Mouse (Mus musculus): ENCODE data around the gene Bicd2. TPM values are rescaled to one million over a fixed set of nuclear protein-coding genes. Genes with fewer than 3 reads are reported as not detected.

Bicd2 gene
- polyA plus RNA-seq, 1 experiment: 51.1 TPM

DNA sequence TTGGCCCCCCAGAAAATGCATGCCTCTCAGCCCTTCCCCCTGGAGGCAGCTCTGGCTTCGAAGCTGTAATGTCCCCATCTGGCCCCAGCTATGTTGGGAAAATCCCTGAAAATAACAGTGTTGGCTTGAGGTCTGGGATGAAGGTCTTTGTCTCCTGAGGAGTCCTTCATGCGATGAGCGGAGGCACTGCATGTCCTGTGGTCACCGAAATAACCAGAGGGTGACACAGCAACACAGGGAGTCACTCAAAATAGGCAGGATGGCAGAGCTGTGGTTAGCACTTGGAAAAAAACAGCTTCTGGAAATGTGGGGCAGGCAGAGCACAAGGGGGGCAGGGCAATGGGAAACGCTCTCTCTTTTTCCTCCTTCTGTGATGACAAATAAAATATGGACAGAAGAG, 19.2 kb upstream of the Bicd2 start:
- no peak for DNase-seq
- 32% methylated on average over 5 of the region's 5 CpGs for WGBS
- Histone ChIP-seq H3K27ac (ENCODE audit: control insufficient read depth, insufficient read depth, low read length) (no peak overlapping the region), H3K27me3 (ENCODE audit: control insufficient read depth, insufficient read depth, low read length) (no peaks in the 10 kb centered on the region), H3K4me3 (ENCODE audit: control insufficient read depth, insufficient read depth, low read length) (no peak overlapping the region), H3K4me1 (replicated peaks; ENCODE audit: control insufficient read depth, insufficient read depth, low read length) (0 out of 2 replicates have a peak, but pooled peaks cover 2% of the 10 kb centered on the region), H3K36me3 (ENCODE audit: control insufficient read depth, insufficient read depth, low read length) (no peaks in the 10 kb centered on the region)
- TF ChIP-seq CTCF (IDR thresholded peaks at IDR 0.05; ENCODE audit: borderline replicate concordance, control insufficient read depth, extremely low read depth, insufficient read depth, low read length, poor library complexity) (no peak), POLR2A (IDR thresholded peaks at IDR 0.05; ENCODE audit: control insufficient read depth, extremely low read depth, insufficient read depth, low read length, poor library complexity) (no peak)

DNA sequence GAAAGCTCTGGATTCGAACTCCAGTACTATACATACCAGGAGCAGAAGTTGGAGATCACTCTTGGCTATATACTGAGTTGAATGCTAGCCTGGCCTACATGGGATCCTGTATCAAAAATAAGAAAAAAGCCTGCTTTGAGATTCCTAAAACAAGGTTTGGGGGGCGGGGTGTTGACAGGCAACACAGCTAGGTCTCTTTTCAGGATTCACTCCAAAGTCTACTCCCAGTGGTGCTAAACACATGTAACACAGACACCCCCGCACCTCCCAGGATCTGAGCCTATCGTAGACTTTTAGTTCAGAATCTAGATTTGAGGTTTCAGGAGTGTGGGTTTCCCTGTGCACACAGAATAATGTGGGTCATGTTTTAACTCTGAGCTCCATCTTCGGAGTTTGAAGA, 18.6 kb upstream of the Bicd2 start:
- no peak for DNase-seq
- Histone ChIP-seq H3K27me3 (ENCODE audit: control insufficient read depth, insufficient read depth, low read length) (no peaks in the 10 kb centered on the region), H3K27ac (ENCODE audit: control insufficient read depth, insufficient read depth, low read length) (no peak overlapping the region), H3K36me3 (ENCODE audit: control insufficient read depth, insufficient read depth, low read length) (no peaks in the 10 kb centered on the region), H3K4me1 (replicated peaks; ENCODE audit: control insufficient read depth, insufficient read depth, low read length) (0 out of 2 replicates have a peak, but pooled peaks cover 2% of the 10 kb centered on the region), H3K4me3 (ENCODE audit: control insufficient read depth, insufficient read depth, low read length) (no peak overlapping the region)
- WGBS: 87% methylated on average over 5 of the region's 5 CpGs
- TF ChIP-seq CTCF (IDR thresholded peaks at IDR 0.05; ENCODE audit: borderline replicate concordance, control insufficient read depth, extremely low read depth, insufficient read depth, low read length, poor library complexity): no peak

DNA sequence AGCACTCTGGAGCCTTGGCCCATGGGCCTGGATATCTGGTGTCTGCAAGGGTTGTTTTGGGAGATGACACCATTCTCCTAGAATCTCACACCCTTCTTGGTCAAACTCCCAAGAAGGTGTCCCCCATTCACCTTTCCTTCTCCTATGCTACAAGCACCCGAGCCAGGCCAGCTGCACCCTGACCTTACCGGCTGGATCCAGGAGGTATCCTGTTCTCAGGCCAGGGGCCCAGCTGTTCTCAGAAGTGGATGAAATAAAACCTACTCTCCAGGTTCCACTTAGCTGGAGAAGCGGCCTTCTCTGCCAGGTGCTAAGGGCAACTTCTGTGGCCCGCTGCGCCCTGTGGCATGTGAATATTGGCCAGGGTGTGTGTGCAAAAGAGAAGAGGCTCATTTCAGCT, 16.5 kb upstream of the Bicd2 start:
- H3K4me3 ChIP-seq (ENCODE audit: control insufficient read depth, insufficient read depth, low read length): no peak overlapping the region
- H3K27ac ChIP-seq (ENCODE audit: control insufficient read depth, insufficient read depth, low read length): no peak overlapping the region
- no peaks in the 10 kb centered on the region for H3K36me3 ChIP-seq (ENCODE audit: control insufficient read depth, insufficient read depth, low read length)
- no peak for TF ChIP-seq POLR2A (IDR thresholded peaks at IDR 0.05; ENCODE audit: control insufficient read depth, extremely low read depth, insufficient read depth, low read length, poor library complexity)
- no peak for TF ChIP-seq CTCF (IDR thresholded peaks at IDR 0.05; ENCODE audit: borderline replicate concordance, control insufficient read depth, extremely low read depth, insufficient read depth, low read length, poor library complexity)
- 98% methylated on average over 5 of the region's 5 CpGs for WGBS
- H3K4me1 ChIP-seq (replicated peaks; ENCODE audit: control insufficient read depth, insufficient read depth, low read length): 0 out of 2 replicates have a peak, but pooled peaks cover 2% of the 10 kb centered on the region
- no peaks in the 10 kb centered on the region for H3K27me3 ChIP-seq (ENCODE audit: control insufficient read depth, insufficient read depth, low read length)
- no peak for DNase-seq

DNA sequence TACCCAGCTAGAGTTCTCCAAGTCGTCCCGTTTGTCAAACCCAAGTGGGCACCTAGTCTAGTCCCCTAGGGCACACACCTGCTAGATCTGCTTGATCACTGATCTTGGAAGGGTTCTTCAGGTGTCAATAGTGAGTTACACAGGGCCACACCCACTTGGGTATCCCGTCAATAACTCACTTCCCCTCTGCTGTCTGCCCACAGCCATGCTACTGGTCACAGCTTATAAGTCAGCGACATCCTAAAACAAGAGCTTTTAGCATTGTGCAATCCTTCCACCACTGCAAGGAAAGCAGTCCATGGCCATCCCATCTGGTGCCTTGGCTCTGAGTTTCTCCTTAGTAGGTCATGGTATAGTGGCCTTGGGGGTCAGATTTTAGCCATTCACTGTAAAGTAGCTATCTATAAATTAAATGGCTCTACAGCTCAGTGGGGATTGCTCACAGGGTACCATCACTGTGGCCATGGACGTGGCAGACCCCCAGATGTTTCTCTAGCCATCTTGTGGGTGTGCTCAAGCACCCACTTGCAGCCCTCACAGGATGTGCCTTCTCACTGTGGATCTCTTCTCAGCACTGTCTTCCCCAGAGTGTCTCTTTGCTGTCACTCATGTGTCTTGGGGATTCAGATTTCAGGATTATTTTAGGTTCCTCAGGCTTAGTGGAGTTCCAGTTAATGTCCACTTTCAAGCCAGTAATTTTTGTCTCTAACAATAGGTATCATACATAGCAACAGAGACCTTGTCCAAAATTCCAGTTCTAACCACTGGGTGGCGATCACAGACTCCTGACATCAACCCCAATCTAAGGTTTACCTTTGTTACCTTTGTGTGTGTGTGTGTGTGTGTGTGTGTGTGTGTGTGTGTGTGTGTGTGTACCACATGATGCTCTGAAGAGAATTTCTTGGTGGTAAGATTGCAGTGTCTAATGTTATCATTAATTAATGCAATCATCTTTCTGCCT, 14.9 kb upstream of the Bicd2 start:
- Histone ChIP-seq H3K4me1 (replicated peaks; ENCODE audit: control insufficient read depth, insufficient read depth, low read length) (no peaks in the 10 kb centered on the region), H3K4me3 (ENCODE audit: control insufficient read depth, insufficient read depth, low read length) (no peak overlapping the region), H3K27me3 (ENCODE audit: control insufficient read depth, insufficient read depth, low read length) (no peaks in the 10 kb centered on the region), H3K36me3 (ENCODE audit: control insufficient read depth, insufficient read depth, low read length) (no peaks in the 10 kb centered on the region), H3K27ac (ENCODE audit: control insufficient read depth, insufficient read depth, low read length) (no peak overlapping the region)
- TF ChIP-seq POLR2A (IDR thresholded peaks at IDR 0.05; ENCODE audit: control insufficient read depth, extremely low read depth, insufficient read depth, low read length, poor library complexity): no peak
- no peak for TF ChIP-seq CTCF (IDR thresholded peaks at IDR 0.05; ENCODE audit: borderline replicate concordance, control insufficient read depth, extremely low read depth, insufficient read depth, low read length, poor library complexity)
- 55% methylated on average over 6 of the region's 6 CpGs for WGBS
- DNase-seq: peak; percentile 68

DNA sequence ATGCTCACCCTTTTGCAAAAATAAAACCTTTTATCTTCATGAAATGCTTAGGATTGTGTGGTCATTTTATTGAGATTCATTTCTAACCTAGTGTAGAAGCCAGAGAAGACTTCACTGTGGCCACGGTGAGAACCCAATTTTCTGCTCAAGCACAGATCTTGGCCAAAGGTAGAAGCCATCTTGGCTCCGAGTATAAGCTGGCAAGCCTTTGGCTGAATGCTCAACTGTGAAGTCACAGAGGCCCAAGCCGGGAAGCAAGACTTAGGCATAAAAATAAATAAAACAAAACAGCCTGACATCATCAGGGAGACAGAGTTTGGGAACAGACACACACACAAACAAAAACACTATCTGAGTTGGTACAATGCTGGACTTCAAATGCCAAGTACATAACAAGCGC, 13.3 kb upstream of the Bicd2 start:
- DNase-seq: no peak
- TF ChIP-seq POLR2A (IDR thresholded peaks at IDR 0.05; ENCODE audit: control insufficient read depth, extremely low read depth, insufficient read depth, low read length, poor library complexity) (no peak), CTCF (IDR thresholded peaks at IDR 0.05; ENCODE audit: borderline replicate concordance, control insufficient read depth, extremely low read depth, insufficient read depth, low read length, poor library complexity) (no peak)
- Histone ChIP-seq H3K27me3 (ENCODE audit: control insufficient read depth, insufficient read depth, low read length) (no peaks in the 10 kb centered on the region), H3K36me3 (ENCODE audit: control insufficient read depth, insufficient read depth, low read length) (no peaks in the 10 kb centered on the region), H3K4me1 (replicated peaks; ENCODE audit: control insufficient read depth, insufficient read depth, low read length) (no peaks in the 10 kb centered on the region), H3K4me3 (ENCODE audit: control insufficient read depth, insufficient read depth, low read length) (no peak overlapping the region), H3K27ac (ENCODE audit: control insufficient read depth, insufficient read depth, low read length) (no peak overlapping the region)
- WGBS: 96% methylated on average over 4 of the region's 4 CpGs

DNA sequence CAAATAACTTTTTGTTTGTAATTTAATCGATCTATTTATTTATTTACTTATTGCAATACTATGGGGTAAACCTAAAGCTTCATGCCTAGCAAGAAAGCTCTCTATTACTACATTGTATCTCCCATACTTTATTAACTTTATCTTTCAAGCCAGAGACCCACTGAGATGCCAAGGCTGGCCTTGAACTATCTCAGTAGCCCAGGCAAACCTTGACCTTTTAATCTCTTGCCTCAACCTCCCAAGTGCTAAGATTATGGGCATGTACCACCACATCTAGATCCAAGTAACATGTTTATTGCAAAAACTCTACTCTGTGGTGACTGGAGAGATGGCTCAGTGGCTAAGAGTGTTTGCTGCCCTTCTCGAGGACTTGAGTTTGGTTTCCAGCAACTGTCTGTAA, 8.1 kb upstream of the Bicd2 start:
- Histone ChIP-seq H3K36me3 (ENCODE audit: control insufficient read depth, insufficient read depth, low read length) (no peaks in the 10 kb centered on the region), H3K27ac (ENCODE audit: control insufficient read depth, insufficient read depth, low read length) (no peak overlapping the region), H3K27me3 (ENCODE audit: control insufficient read depth, insufficient read depth, low read length) (no peaks in the 10 kb centered on the region), H3K4me1 (replicated peaks; ENCODE audit: control insufficient read depth, insufficient read depth, low read length) (no peaks in the 10 kb centered on the region), H3K4me3 (ENCODE audit: control insufficient read depth, insufficient read depth, low read length) (no peak overlapping the region)
- DNase-seq: no peak
- WGBS: 93% methylated on average over 2 of the region's 2 CpGs
- no peak for TF ChIP-seq CTCF (IDR thresholded peaks at IDR 0.05; ENCODE audit: borderline replicate concordance, control insufficient read depth, extremely low read depth, insufficient read depth, low read length, poor library complexity)
- TF ChIP-seq POLR2A (IDR thresholded peaks at IDR 0.05; ENCODE audit: control insufficient read depth, extremely low read depth, insufficient read depth, low read length, poor library complexity): no peak
